Mouse (Mus musculus) megakaryocyte, embryonic 14.5 days (primary cell): Measurements from ENCODE around the gene Sipa1l3. TPM values are rescaled to one million over a fixed set of nuclear protein-coding genes. Genes with fewer than 3 reads are reported as not detected.

Experiments
- H3K27me3 ChIP-seq: replicated peaks from 2 replicates; pipeline ENCODE3; 2012; ENCODE audit warnings: inconsistent platforms
- H3K36me3 ChIP-seq: replicated peaks from 2 replicates; pipeline ENCODE3; 2012; ENCODE audit warnings: low read length, inconsistent platforms, mixed read lengths
- H3K4me1 ChIP-seq: 2 replicates; pipeline ENCODE4 v1.6.1; 2012; ENCODE audit warnings: inconsistent platforms
- H3K4me3 ChIP-seq: replicated peaks from 2 replicates; pipeline ENCODE3; 2012; ENCODE audit warnings: moderate library complexity, mild to moderate bottlenecking, inconsistent platforms
- H3K9me3 ChIP-seq: 2 replicates; pipeline ENCODE4 v1.6.1; 2012; ENCODE audit warnings: inconsistent platforms
- FLI1 ChIP-seq: IDR thresholded peaks from 2 replicates; pipeline ENCODE4 v1.6.1; 2012; ENCODE audit warnings: low read length, inconsistent platforms, mixed read lengths
- GATA1 ChIP-seq: IDR thresholded peaks from 3 replicates; pipeline ENCODE4 v1.6.1; 2012; ENCODE audit warnings: mixed read lengths, low read length, inconsistent platforms, borderline replicate concordance
- polyA plus RNA-seq: library from polyadenylated mRNA; stranded (reverse); fragments of >175 nt; gene quantifications from 2 replicates; pipeline ENCODE4 v1.2.3, GENCODE M21; 2012; ENCODE audit warnings: low replicate concordance; ENCODE audit not compliant: insufficient read depth

Gene Sipa1l3
- polyA plus RNA-seq, 1 experiment, result 27.5 TPM

DNA sequence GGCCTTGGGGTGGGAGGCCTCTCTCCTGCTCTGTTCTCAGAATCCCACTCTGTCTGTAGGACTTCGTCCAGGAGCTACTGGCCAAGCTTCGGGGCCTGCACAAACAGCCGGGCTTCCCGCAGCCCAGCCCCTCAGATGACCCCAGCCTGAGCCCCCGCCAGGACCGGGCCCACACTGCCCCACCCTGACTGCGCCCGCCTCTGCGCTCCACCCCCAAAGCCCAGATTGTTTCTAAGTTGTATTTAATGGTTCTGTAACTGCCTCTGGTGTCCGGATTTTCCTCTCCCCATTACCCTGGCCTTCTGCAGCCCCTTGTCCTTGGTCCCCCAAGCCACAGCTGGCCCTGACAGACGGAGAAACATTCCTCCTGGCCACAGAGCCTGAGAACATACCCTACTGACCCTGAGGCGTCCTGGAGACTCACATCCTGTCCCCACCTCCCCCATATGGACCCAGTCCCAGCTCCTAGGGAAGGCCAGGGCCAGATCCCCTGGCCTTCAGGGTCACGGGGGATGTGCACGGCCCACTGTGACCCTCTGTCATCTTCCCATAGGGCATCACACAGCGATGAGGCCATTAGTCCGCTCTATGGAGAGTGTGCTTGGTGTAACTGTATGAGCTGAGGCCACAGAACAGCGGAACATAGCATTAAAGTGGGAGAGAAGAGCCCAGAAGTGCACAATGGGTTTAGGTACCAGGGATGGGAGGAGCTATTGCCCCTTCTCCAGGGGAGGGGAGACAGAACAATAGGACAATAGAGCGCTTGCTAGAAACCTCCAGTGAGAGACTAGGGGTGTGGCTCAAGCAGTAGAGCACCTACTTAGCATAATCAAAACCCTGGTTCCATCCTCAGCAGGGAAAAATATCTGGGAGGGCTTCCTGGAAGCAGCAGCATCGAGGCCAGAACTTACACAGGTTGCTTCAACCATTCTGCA is 225.0 kb downstream of the Sipa1l3 start:
- Histone ChIP-seq H3K4me3 (no peak overlapping the region), H3K9me3 (no peaks in the 10 kb centered on the region), H3K4me1 (peaks cover 73% of the 10 kb centered on the region), H3K27me3 (peaks cover 45% of the 10 kb centered on the region), H3K36me3 (no peaks in the 10 kb centered on the region)
- TF ChIP-seq GATA1 (no peak), FLI1 (no peak)

DNA sequence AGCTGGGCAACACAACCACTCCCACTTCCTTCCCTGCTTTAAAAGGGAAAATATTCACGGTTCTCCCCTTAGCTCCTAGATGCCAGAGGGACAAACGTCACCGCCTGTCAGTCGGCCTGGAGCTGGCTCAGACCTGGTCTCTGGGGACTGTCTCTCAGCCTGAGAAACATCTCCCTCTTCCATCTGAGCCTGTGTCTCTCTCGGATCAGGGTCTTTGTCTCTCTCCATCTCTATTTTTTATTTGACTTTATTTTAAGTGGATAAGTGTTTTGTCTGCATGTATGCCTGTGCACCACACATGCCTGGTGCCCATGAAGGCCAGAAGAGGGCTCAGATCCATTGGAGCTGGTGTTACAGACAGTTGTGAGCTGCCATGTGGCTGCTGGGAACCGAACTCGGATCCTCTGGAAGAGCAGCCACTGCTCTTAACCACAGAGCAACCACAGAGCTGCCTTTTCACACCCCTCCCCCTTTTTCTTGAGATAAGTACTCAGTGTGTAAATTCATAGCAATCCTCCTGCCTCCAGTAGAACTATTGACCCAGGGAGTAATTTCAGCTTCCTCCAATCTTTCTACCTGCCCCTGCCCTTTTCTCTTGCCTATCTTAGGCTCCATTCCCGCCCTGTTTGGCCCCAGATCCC is 225.9 kb downstream of the Sipa1l3 start:
- no peaks in the 10 kb centered on the region for H3K9me3 ChIP-seq
- H3K4me3 ChIP-seq, result peak overlapping the region; percentile 23
- peaks cover 79% of the 10 kb centered on the region for H3K4me1 ChIP-seq
- TF ChIP-seq FLI1 (no peak), GATA1 (no peak)
- H3K36me3 ChIP-seq, result no peaks in the 10 kb centered on the region
- peaks cover 47% of the 10 kb centered on the region for H3K27me3 ChIP-seq

DNA sequence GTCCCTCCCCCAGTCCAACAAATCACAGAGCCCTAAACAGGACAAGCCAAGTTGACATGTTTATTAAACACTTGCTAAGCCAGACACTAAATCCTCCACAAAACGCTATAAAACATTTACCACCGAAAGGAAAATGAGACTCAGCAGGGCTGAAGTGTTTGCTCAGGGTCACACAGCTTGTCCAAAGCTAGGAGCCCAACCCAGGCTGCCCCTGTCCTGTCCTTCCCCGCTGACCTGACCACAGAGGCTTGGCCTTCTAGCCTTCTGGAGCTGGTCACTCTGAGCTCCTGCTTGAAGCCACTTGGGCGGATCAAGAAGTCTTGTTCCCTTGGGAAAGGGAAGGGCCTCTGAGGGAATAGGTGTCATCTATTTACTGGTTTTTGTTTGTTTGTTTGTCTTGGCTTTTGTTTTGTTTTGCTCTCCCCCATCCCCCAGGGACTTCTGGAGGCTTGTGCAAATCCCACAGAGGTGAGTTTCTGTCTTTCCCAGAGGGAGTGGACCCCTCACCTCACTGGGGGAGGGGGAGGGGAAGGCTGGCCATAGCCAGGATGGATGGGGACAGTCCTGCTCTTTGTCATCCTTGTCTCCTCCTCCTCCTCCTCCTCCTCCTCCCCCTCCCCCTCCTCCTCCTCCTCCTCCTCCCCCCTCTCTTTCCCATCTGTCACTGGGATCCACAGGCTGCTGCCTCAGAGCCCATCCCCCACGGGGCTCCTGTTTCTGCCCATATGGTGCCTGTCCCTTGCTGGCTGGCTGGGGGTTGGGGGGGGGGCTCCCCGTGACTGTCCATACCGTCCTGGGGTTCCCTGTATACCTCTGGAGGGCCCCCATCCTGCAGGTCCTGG is 226.6 kb downstream of the Sipa1l3 start:
- Histone ChIP-seq H3K9me3 (no peaks in the 10 kb centered on the region), H3K27me3 (peaks cover 54% of the 10 kb centered on the region), H3K4me1 (peaks cover 81% of the 10 kb centered on the region), H3K36me3 (no peaks in the 10 kb centered on the region), H3K4me3 (peak overlapping the region; percentile 23)
- TF ChIP-seq FLI1 (no peak), GATA1 (no peak)

DNA sequence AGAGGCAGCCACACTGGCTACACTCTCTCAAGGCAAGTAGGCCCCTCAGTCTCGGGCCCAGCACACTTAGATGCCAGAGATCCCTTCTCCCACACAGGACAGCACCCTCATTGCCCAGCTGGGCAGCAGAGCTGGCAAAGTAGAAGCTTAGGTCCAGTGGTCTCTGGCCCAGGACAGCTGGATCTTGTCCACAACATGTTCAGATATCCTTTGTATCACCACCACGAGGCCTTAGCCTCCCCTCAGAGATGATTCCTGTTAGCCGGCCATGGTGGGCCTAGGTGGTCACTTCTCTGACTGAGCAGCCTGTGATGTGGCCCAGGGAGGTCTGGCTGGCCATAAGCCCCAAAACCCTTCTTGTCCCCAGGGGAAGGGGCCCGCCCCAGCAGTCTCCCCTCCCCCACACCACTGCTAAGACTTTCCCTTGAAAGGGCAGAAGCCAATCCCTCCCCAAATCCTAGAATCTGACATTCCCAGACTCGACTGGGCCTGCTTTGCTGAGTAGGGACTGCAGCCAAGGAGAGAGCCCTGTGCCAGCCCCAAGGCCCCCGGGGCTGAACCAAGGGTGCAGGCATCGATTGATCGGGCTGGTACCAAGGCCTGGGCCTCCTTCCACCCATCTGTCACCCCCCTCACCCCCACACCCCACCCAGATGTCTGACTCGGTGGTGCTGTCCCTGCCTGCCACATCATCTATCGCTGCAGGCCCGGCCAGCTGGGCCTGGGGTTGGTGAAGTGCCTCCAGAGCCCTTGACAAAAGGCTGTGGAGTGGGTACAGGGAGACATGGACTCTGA is 227.6 kb downstream of the Sipa1l3 start:
- peaks cover 76% of the 10 kb centered on the region for H3K4me1 ChIP-seq
- no peak for TF ChIP-seq GATA1
- no peak for TF ChIP-seq FLI1
- H3K4me3 ChIP-seq, result no peak overlapping the region
- H3K27me3 ChIP-seq, result peaks cover 54% of the 10 kb centered on the region
- no peaks in the 10 kb centered on the region for H3K36me3 ChIP-seq
- no peaks in the 10 kb centered on the region for H3K9me3 ChIP-seq

DNA sequence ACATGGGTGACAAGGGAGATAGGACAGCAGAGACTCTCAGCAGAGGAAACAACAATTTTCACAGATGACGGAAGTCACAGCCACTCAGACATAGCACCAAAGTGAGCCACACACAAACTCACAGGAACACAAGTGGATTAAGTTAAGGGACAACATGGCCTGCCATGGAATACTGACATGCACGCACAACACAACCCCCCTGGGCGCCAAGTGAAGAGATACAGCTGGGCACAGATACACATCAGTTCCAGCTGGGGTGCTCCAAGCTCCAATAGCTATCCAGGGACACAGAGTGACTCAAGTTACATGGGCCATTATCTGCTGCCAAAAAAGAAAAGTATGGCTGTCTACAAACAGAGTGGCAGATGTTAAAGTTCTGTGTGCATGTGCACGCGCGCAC is 228.6 kb downstream of the Sipa1l3 start:
- Histone ChIP-seq H3K4me1 (peaks cover 70% of the 10 kb centered on the region), H3K27me3 (peaks cover 55% of the 10 kb centered on the region), H3K9me3 (peaks cover 5% of the 10 kb centered on the region; the same call in 1 of the 2 replicates), H3K4me3 (peak overlapping the region; percentile 91), H3K36me3 (no peaks in the 10 kb centered on the region)
- no peak for TF ChIP-seq GATA1
- no peak for TF ChIP-seq FLI1

DNA sequence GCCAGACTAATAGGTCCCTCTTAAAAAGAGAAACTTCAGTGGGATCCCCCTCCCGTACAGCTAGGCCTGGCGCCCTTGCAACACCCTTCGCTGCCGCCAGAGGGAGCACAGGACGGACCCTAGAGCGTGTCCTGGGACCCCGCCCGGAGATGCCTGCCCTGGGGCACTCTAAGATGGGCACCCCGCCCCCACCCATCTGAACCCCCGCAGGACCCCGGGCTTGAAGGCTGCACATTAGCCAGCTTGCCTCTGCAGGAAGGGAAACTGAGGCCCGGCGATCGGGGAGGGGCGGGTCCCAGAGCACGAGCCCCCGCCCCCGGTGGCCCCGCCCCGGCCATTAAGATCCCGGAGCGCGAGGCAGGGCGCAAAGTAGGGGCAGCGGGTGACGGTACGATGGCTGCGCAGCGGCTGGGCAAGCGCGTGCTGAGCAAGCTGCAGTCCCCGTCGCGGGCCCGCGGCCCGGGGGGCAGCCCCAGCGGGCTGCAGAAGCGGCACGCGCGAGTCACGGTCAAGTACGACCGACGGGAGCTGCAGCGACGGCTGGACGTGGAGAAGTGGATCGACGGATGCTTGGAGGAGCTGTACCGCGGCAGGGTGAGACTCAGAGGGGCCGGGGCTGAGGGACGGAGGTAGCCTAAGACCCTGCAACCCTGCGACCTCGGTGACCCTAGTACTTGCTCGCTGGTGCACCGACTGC is 229.4 kb downstream of the Sipa1l3 start, which contains the start of gene Ppp1r14a:
Gene Ppp1r14a, plus strand, starts transcription at position 367 of the 697 bp plus-strand sequence.
- H3K9me3 ChIP-seq, result peaks cover 7% of the 10 kb centered on the region; the same call in 1 of the 2 replicates
- H3K4me3 ChIP-seq, result peak within 1 kb of the TSS; percentile 91
- peaks cover 57% of the 10 kb centered on the region for H3K27me3 ChIP-seq
- H3K36me3 ChIP-seq, result no peaks in the 10 kb centered on the region
- no peak for TF ChIP-seq GATA1
- no peak for TF ChIP-seq FLI1
- H3K4me1 ChIP-seq, result peaks cover 65% of the 10 kb centered on the region

DNA sequence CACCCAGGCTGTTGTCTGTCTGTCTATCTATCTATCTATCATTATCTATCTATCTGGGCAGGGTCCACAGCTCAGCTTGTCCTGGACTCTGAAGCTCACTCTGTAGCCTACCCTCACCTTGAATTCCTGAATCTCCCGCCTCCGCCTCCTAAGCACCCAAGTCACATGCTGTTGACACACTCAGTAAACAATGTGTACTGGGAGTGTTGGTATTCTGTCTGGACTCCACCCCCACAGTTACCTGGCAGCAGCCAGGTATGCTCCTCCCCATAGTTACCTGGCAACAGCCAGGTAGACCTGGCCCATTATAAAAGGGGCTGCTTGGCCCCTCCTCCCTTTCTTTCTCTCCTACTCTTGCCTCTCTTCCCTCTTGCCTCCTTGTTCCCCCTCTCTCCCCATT is 230.4 kb downstream of the Sipa1l3 start:
- peaks cover 56% of the 10 kb centered on the region for H3K4me1 ChIP-seq
- H3K4me3 ChIP-seq, result no peak overlapping the region
- H3K27me3 ChIP-seq, result peaks cover 55% of the 10 kb centered on the region
- TF ChIP-seq FLI1 (no peak), GATA1 (no peak)
- H3K9me3 ChIP-seq, result peaks cover 7% of the 10 kb centered on the region; the same call in 1 of the 2 replicates
- no peaks in the 10 kb centered on the region for H3K36me3 ChIP-seq

DNA sequence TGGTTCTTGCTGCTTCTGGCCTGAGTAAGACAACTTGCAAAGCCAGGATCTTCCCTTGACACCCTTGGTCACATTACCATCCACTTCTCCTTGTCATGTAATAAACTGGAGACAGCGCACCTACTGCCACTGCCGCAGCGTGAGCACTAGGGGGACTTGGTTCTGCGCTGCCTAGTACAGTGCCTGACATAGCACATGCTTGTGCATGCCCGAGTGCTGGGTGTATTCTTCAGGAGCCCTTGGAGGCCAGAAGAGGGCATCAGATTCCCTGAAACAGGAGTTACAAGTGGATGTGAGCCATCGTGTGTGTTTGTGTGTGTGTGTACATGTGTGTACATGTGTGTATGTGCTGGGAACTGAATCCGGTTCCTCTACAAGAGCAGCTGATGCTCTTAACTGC is 231.0 kb downstream of the Sipa1l3 start:
- no peaks in the 10 kb centered on the region for H3K36me3 ChIP-seq
- TF ChIP-seq GATA1 (no peak), FLI1 (no peak)
- peak overlapping the region; percentile 34 for H3K4me3 ChIP-seq
- H3K4me1 ChIP-seq, result peaks cover 50% of the 10 kb centered on the region
- peaks cover 59% of the 10 kb centered on the region for H3K27me3 ChIP-seq
- H3K9me3 ChIP-seq, result peaks cover 7% of the 10 kb centered on the region; the same call in 1 of the 2 replicates
